ENCODE assay signal across 10 mouse cellular contexts in the genomic region with DNA sequence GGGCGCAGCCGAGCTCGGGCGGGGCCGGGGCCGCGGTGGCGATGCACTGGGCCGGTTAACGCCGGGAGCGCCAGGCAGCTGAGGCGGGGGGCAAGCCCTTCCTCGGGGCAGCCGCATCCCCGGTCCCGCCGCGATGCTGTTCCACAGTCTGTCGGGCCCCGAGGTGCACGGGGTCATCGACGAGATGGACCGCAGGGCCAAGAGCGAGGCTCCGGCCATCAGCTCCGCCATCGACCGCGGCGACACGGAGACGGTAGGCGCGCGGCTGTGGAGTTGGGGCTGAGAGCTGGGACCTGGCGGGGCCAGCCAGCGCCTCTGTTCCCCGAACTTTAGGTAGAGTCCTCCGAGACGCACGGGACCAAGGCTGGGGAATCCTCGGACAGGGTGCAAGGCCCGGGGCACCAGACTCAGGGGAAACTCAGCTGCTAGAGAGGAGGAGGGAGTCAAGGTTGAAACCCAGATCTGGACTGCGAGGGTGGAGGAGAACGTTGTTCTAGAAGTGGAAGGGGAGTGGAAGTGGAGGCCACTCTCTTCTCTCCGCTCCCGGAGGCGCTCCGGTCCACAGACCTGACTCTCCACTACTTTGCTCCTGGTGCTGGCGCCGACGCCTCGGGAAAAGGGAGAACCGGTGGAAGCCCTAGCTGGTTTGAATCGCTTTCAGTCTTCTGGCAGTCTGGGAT. TPM values are rescaled to one million over a fixed set of nuclear protein-coding genes. Genes with fewer than 3 reads are reported as not detected.
DNase-seq lines count a peak whose midpoint lies in the region; ATAC-seq and TF ChIP-seq lines count a peak whose summit lies in the region.
"Had no signal": no experiment of that assay in that cellular context is flagged by ENCODE, and none has a peak within 500 bp of the region (broad histone marks: within the 10 kb centered on the region; RNA-seq: fewer than 3 reads in every experiment).

No protein-coding gene starts in this region.

- no peaks in the 10 kb centered on the region for H3K9me3 ChIP-seq in embryonic facial prominence, embryonic 10.5 days
- H3K9me3 ChIP-seq in hindbrain, embryonic 15.5 days: no peaks in the 10 kb centered on the region
- no peaks in the 10 kb centered on the region for H3K9me3 ChIP-seq in midbrain, postnatal 0 days (ENCODE audit: low read length)

- WGBS in lung, adult 2 months: 2% methylated on average over 57 of the region's 57 CpGs
- under 1% methylated on average over 57 of the region's 57 CpGs for WGBS in embryonic facial prominence, embryonic 10.5 days
- under 1% methylated on average over 53 of the region's 57 CpGs for WGBS in hindbrain, embryonic 15.5 days
- 1% methylated on average over 57 of the region's 57 CpGs for WGBS in midbrain, postnatal 0 days

- ATAC-seq in hindbrain, embryonic 15.5 days (ENCODE audit: low FRiP score, low read depth): no peak
- ATAC-seq in midbrain, postnatal 0 days (ENCODE audit: low FRiP score): no peak; the same call in 1 of the 2 replicates

- peaks cover 8% of the 10 kb centered on the region; the same call in 1 of the 2 replicates for H3K36me3 ChIP-seq in embryonic facial prominence, embryonic 10.5 days (replicated peaks)
- no peaks in the 10 kb centered on the region for H3K36me3 ChIP-seq in hindbrain, embryonic 15.5 days
- H3K36me3 ChIP-seq in midbrain, postnatal 0 days (ENCODE audit: insufficient read depth, low read length): no peaks in the 10 kb centered on the region

- H3K27me3 ChIP-seq in embryonic facial prominence, embryonic 10.5 days (replicated peaks; ENCODE audit: low read depth, poor library complexity, severe bottlenecking): peaks cover 100% of the 10 kb centered on the region
- peaks cover 86% of the 10 kb centered on the region for H3K27me3 ChIP-seq in hindbrain, embryonic 15.5 days
- H3K27me3 ChIP-seq in midbrain, postnatal 0 days (ENCODE audit: insufficient read depth, low read length): peaks cover 59% of the 10 kb centered on the region

- peaks cover 4% of the 10 kb centered on the region for H3K4me1 ChIP-seq in lung, adult 2 months (ENCODE audit: control insufficient read depth, insufficient read depth, low read length)
- peaks cover 72% of the 10 kb centered on the region for H3K4me1 ChIP-seq in embryonic facial prominence, embryonic 10.5 days
- peaks cover 35% of the 10 kb centered on the region for H3K4me1 ChIP-seq in hindbrain, embryonic 15.5 days (replicated peaks)
- peaks cover 8% of the 10 kb centered on the region for H3K4me1 ChIP-seq in midbrain, postnatal 0 days (ENCODE audit: insufficient read depth, low read length)

- no peak for TF ChIP-seq CTCF in lung, adult 2 months (IDR thresholded peaks at IDR 0.05; ENCODE audit: insufficient read depth, low read length)
- TF ChIP-seq CTCF in midbrain, postnatal 0 days (IDR thresholded peaks at IDR 0.05): no peak

- H3K27ac ChIP-seq in embryonic facial prominence, embryonic 10.5 days (replicated peaks): peak overlapping the region; percentile 87
- no peak overlapping the region; the same call in 1 of the 2 replicates for H3K27ac ChIP-seq in hindbrain, embryonic 15.5 days (replicated peaks)
- peak overlapping the region; percentile 79 for H3K27ac ChIP-seq in midbrain, postnatal 0 days (ENCODE audit: low read depth, low read length)
- H3K27ac ChIP-seq: macrophage had no signal

- TF ChIP-seq POLR2A in lung, adult 2 months (IDR thresholded peaks at IDR 0.05; ENCODE audit: borderline replicate concordance, extremely low read depth, low read depth, low read length): no peak

- peak overlapping the region; percentile 26 for H3K9ac ChIP-seq in hindbrain, embryonic 15.5 days
- H3K9ac ChIP-seq in midbrain, postnatal 0 days (replicated peaks; ENCODE audit: low read length, poor library complexity, severe bottlenecking): peak overlapping the region; percentile 70

- DNase-seq in lung, adult 2 months: peak; percentile 18
- DNase-seq in lung, postnatal 25 days (ENCODE audit: low spot score): no peak
- DNase-seq in embryonic facial prominence, embryonic 10.5 days (ENCODE audit: low spot score): peak; percentile 65
- no peak for DNase-seq in midbrain, postnatal 0 days (ENCODE audit: low spot score)
- no peak for DNase-seq in layer of hippocampus, postnatal 25 days (ENCODE audit: extremely low spot score in 1 of 2, low spot score in 1 of 2)
- no peak for DNase-seq in right cerebral cortex, adult 18-20 months
- DNase-seq in frontal cortex, postnatal 14 days (ENCODE audit: low spot score in 2 of 2): no peak

- peak overlapping the region; percentile 75 for H3K4me2 ChIP-seq in hindbrain, embryonic 15.5 days
- peak overlapping the region; percentile 72 for H3K4me2 ChIP-seq in midbrain, postnatal 0 days (ENCODE audit: low read depth, low read length, poor library complexity, severe bottlenecking)

- H3K4me3 ChIP-seq in lung, adult 2 months (replicated peaks; ENCODE audit: extremely low read depth, low read depth, low read length): no peak overlapping the region
- peak overlapping the region; percentile 63 for H3K4me3 ChIP-seq in embryonic facial prominence, embryonic 10.5 days
- H3K4me3 ChIP-seq in hindbrain, embryonic 15.5 days: peak overlapping the region; percentile 39
- peak overlapping the region; percentile 55 for H3K4me3 ChIP-seq in midbrain, postnatal 0 days (ENCODE audit: low read depth, low read length)

RNA-seq across cellular contexts. Expression of gene Lhx2, which starts 12.7 kb away (rescaled TPM):
- polyA plus RNA-seq in lung, adult 2 months (2012; rRNA removed): not detected in 2 replicates
- polyA plus RNA-seq in embryonic facial prominence, embryonic 10.5 days (2016; fragmentation: Nextera tagmentation; extraction: Ambion mirVana): 17.9 and 19.6 TPM in 2 replicates
- 12.3 and 63.3 TPM in 2 replicates for polyA plus RNA-seq in hindbrain, embryonic 15.5 days (2015; fragmentation: Nextera tagmentation; extraction: Ambion mirVana)
- 77.5 and 90.1 TPM in 2 replicates for total RNA-seq in midbrain, postnatal 0 days (2014; rRNA removed)
- polyA plus RNA-seq in midbrain, postnatal 0 days (2015; fragmentation: Nextera tagmentation; extraction: Ambion mirVana): 22.1 and 23.8 TPM in 2 replicates
- total RNA-seq in layer of hippocampus, postnatal 25 days (2021): 10 to 100 TPM; 96.0 to 98.3 TPM
- total RNA-seq: adrenal gland, postnatal 36 days had no signal

Comparison
In these comparisons a context has a peak if more than half of its experiments do, and no peak if none do; other contexts are left out.
1. DNase-seq: peak in lung, adult 2 months (single experiment) and embryonic facial prominence, embryonic 10.5 days (single experiment); none in lung, postnatal 25 days (single experiment), midbrain, postnatal 0 days (single experiment), layer of hippocampus, postnatal 25 days (0 of 2), right cerebral cortex, adult 18-20 months (single experiment) and frontal cortex, postnatal 14 days (0 of 2).
2. RNA of gene Lhx2, which starts 12.7 kb away (polyA plus RNA-seq): 22.1 to 23.8 TPM in midbrain, postnatal 0 days, 17.9 to 19.6 TPM in embryonic facial prominence, embryonic 10.5 days and 12.3 to 63.3 TPM in hindbrain, embryonic 15.5 days; not detected in lung, adult 2 months; every median in the first group is over 10 times any median in the second.